Mouse (Mus musculus) layer of hippocampus, adult 2 months (tissue): ENCODE measurements around the gene Pqlc3. TPM values are rescaled to one million over a fixed set of nuclear protein-coding genes. Genes with fewer than 3 reads are reported as not detected.

Experiments used
- DNase-seq, 2 experiments: peaks; one replicate each; pipeline ENCODE4 v3.0.0; 2022; ENCODE audit warnings: low spot score in 2 of 2
- H3K27ac ChIP-seq: fragments of 200-600 bp; 2 replicates; pipeline ENCODE4 v1.8.1; 2022
- H3K4me3 ChIP-seq: fragments of 200-600 bp; 2 replicates; pipeline ENCODE4 v1.8.1; 2022; ENCODE audit warnings: mild to moderate bottlenecking
- CTCF ChIP-seq: fragments of 200-600 bp; conservative IDR thresholded peaks from 2 replicates; pipeline ENCODE4 v1.8.1; 2022; ENCODE audit warnings: antibody characterized with exemption, mild to moderate bottlenecking, moderate library complexity
- total RNA-seq, 2 experiments: library from RNA; stranded (reverse); gene quantifications; 2 replicates each; pipeline ENCODE4 v1.2.3; 2021

The Pqlc3 gene
- total RNA-seq, 2 experiments from 2014 or later: 0.56 to 0.61 TPM

DNA sequence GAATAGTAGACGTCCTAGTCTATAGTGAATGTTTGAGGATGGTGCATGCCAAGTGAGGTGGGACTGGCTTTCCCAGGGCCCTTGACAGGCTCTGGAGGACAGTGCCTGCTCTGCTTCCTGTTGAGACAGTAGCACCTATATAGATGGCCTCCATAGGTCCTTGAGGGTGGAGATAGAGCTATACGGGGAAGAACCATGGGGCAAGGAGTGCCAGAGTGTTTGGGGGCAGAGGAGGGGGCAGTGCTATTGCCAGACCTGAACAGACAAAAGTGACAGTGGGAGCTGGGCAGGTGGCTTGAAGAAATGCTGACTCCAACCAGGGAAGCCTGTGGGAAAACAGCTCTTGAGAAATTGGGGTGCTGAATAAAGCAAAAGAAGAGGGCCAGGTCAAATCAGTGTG, 5.9 kb downstream of the Pqlc3 start:
- Histone ChIP-seq H3K4me3 (no peak overlapping the region), H3K27ac (no peak overlapping the region)
- DNase-seq: no peak
- TF ChIP-seq CTCF: no peak

DNA sequence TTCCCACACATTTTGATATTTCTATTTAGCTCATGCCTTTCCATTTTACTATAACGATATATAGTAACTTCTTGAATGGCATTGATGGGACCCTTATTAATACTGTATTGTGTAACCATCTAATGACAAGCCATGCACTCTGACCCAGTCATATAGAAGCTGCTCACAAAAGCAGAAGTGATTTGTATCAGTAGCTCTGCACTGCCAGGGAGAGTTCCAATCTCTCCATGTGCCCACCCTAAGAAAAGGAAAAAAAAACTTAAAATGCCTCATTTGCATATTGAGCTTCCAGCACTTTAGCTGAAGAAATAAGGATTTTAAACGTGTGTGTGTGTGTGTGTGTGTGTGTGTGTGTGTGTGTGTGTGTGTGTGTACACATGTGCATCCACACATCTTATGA, 7.9 kb downstream of the Pqlc3 start:
- DNase-seq: no peak
- no peak overlapping the region for H3K4me3 ChIP-seq
- no peak overlapping the region for H3K27ac ChIP-seq
- TF ChIP-seq CTCF: no peak

DNA sequence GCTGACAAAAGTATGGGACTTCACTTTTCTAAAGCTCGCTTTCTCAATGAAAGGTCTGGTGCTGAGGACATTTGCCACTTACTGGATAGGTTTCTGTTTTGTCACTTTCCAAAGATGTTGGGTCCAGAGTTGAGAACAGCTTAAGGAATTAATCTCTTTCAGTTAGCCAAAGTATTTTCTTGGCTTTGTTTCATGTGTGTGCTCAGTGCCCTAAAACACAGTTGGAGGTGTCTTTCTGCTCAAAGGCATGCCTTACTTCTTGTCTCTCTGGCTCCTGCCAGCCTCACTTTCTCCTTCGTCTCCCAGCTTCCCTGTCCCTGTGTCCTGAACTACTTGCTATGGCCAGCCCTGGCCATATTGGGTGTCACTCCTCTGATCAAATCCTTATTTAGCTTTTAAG, 8.8 kb downstream of the Pqlc3 start:
- Histone ChIP-seq H3K4me3 (no peak overlapping the region), H3K27ac (no peak overlapping the region)
- DNase-seq: no peak
- TF ChIP-seq CTCF: no peak

DNA sequence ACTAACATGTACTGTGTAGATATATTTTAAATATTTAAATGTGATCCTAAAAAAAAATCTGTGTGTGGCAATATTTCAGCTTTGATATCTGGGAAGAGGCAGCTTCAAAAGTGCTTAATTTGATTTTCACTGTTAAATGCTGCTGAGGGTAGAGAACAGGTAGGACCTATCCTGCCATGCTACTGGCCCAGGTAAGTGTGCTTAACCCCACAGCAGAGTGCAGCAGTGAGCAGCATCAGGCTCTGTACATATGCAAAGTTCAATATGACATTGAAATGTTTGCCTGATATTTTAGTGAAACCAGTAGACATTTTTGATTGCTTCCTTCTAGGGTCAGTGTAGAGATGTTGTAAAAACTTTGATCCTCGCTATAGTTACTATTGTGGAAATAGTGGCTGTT, 14.4 kb downstream of the Pqlc3 start:
- Histone ChIP-seq H3K27ac (no peak overlapping the region), H3K4me3 (no peak overlapping the region)
- TF ChIP-seq CTCF: peak; percentile 36; the same call in 1 of the 2 replicates
- DNase-seq: no peak

DNA sequence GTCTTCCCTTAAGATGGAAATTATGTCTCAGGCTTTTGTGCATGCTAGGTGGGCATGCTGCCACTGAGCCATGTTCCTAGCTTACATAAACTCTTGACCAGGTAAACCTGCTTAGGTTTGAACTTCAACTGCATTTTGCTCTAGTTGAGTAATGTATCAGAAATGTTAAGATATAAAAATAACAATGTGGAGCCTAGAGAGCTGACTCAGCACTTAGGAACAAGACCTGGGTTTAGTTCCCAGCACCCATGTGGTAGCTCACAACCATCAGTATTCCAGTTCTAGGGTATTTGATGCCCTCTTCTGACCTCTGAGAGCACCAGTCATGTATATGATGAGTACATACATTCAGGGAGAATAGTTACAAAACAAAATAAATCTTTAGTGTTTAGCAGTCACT, 23.1 kb downstream of the Pqlc3 start:
- no peak overlapping the region for H3K4me3 ChIP-seq
- DNase-seq: no peak
- no peak for TF ChIP-seq CTCF
- H3K27ac ChIP-seq: no peak overlapping the region

DNA sequence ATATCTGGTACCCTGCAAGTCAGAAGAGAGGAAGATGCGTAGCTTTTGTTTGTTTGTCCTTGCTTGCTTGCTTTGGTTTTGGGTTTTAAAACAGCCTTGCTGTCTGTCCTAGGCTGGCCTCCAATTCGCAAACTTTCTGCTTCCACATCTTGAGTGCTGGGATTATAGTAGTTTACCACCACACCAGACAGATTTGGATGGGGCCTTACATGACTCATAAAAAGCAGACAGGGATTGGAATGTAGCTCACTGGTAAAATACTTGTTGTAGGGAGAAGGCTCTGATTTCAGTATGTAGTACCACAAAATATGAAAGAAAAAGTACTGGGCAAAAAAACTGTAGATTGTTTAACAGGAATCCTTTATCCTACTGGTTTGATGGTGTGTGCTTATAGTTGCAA, 33.4 kb downstream of the Pqlc3 start:
- Histone ChIP-seq H3K27ac (no peak overlapping the region), H3K4me3 (no peak overlapping the region)
- DNase-seq: no peak
- TF ChIP-seq CTCF: no peak

DNA sequence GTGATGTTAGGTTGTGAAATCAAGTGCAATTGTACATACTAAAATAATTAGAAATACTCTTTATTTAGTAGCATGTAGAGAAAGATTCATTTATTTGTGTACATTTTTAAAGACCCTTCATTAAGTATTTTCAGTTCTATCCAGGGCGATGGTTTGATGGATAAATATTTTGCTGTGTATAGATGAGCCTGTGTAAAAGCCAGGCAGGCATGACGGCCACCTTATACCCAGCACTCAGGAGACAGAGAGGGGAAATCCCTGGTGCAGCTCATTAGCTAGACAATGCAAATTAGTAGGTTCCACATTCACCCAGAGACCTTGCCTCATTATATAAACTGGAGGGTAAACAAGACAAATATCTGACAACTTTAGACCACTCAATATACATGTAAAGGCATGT, 36.9 kb downstream of the Pqlc3 start:
- Histone ChIP-seq H3K4me3 (no peak overlapping the region), H3K27ac (no peak overlapping the region)
- no peak for TF ChIP-seq CTCF
- no peak for DNase-seq

DNA sequence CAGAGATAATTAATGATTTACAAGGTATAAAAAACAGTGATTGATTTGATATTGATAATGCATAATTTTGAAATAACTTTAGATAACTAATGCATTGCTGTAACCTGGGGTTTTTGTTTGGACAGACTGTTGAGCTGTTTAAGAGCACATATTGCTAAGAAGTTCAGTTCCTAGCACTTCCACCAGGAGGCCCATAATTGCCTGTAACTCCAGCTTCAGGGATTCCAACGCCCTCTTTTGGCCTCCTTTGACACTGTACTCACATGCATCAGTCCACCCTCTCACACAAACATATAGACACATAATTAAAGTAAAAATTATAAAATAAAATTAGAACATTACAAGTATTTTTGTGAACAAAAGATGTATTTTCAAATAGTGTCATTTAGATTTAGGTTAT, 41.4 kb downstream of the Pqlc3 start:
- no peak for DNase-seq
- TF ChIP-seq CTCF: peak; percentile 65
- Histone ChIP-seq H3K4me3 (no peak overlapping the region), H3K27ac (no peak overlapping the region)

DNA sequence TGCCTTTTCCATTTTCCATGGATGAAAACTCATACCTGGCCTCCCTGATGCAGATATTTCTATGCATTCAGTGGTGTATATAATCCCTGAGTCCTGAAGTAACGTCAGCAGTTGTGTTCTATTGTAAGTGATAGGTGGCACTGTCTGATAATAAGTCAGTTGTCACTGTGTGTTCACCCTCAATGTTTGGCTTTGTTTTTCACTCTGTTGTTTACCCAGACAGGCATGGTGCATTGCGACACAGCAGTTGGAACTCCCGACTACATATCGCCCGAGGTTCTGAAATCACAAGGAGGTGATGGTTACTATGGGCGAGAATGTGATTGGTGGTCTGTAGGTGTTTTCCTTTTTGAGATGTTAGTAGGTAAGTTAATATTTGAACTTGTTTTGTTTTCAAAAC, 52.0 kb downstream of the Pqlc3 start:
- no peak overlapping the region for H3K4me3 ChIP-seq
- TF ChIP-seq CTCF: 0 out of 2 replicates have a peak, but pooled peaks have one; percentile 11
- H3K27ac ChIP-seq: no peak overlapping the region
- DNase-seq: no peak

DNA sequence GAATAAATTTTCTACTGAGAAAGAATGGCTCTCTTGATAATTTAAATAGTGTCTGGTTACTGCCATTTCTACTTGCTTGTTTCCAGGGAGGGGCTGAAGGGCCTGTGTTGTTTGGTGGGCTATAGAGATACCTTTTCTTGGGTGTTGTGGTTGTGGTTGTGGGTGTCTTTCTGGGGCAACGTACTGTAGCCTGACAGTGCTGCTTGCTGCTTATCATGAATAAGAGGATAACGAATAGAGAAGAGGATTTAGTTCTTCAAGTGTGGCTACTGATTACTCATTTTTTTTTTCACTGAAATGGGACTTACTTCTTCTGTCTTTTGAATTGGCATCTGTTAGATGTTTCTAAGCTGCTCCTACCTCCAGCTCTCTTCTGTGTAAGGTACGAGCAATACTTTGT, 58.2 kb downstream of the Pqlc3 start:
- TF ChIP-seq CTCF: no peak
- Histone ChIP-seq H3K4me3 (no peak overlapping the region), H3K27ac (no peak overlapping the region)
- DNase-seq: no peak

Other genes with a start within 250 kb of the Pqlc3 start
- gene Greb1, start 199.5 kb downstream of the Pqlc3 start, total RNA-seq: under 1 TPM; 0.27 to 0.38 TPM
- gene E2f6, start 189.4 kb downstream of the Pqlc3 start, total RNA-seq: 10 to 100 TPM; 28.3 to 32.7 TPM
- 100 to 1,000 TPM; 131 to 133 TPM for gene Rock2, start 105.5 kb downstream of the Pqlc3 start, total RNA-seq
- gene 2410004P03Rik, start 11.3 kb upstream of the Pqlc3 start, total RNA-seq: under 1 TPM; 0.52 to 0.61 TPM
- 10 to 100 TPM; 36.5 to 36.8 TPM for gene Kcnf1, start 176.5 kb upstream of the Pqlc3 start, total RNA-seq